Mouse (Mus musculus) cerebellum, postnatal 14 days (tissue): ENCODE measurements around the gene Nck1.
A peak's percentile ranks its signal among the peaks of the same experiment; 100 is the strongest.

ENCODE experiments used
- DNase-seq, 2 experiments: peaks; one replicate each; pipeline ENCODE4 v3.0.0; 2021; ENCODE audit warnings: mixed read lengths in 2 of 2

The Nck1 gene

DNA sequence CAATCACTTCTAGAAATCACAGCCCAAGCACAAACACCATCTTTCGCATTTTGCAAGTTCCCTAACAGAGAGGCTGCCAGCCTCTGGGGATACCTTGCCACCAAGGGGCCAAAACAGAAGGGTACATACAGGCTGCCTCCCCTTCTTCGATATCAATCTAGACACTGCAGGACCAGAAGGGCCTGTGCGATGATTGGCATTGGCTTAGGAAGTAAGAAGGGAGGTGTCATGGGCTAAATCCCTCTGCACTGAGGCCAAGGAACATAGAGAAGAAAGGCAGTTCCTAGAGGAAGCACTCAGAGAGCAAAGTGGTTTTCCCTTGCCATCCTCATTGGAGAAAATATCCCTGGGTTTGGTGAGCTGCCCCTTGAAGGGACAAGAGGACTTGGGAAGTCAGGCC lies 76.3 kb downstream of the Nck1 start:
- DNase-seq, result peak; percentile 40 to 59

DNA sequence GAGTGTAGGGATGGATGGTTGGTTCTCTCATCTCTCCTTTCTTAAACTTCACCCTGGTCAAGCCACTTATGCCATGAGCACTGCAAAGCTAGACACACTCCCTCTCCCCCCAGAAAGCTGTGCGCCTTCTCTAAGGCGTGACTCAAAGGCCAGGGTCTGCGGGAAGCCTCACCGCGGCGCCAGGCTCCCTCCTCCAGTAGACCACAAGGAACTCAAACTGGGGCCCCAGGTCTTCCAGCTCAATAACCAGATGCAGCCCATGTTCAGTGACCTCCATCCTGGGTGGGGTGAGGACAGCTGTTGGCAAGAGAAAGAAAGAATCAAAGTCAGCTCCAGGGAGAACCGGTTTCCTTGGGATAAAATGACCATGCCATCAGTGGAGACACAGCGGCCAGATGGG lies 77.8 kb downstream of the Nck1 start:
- DNase-seq, result peak; percentile 39 to 49

DNA sequence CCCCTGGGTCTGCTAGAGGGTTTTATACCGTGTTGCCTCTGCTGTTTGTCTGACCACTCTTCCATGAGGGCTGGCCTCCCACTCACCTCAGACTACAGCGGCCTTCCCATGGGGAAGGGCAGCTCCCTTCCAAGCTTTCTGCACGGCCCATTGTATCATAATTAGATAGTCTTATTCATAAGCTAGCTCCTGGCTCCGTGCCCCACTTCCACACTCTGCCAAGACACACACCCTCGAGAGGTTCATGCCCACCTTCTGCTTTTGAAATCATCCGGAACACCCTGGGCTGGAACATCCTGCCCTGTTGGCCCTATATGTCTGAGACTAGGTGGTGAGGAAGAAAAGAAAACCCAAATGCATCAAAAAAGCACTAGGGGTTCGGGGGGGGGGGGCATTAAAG lies 78.3 kb downstream of the Nck1 start:
- DNase-seq, result peak; percentile 93 to 94

DNA sequence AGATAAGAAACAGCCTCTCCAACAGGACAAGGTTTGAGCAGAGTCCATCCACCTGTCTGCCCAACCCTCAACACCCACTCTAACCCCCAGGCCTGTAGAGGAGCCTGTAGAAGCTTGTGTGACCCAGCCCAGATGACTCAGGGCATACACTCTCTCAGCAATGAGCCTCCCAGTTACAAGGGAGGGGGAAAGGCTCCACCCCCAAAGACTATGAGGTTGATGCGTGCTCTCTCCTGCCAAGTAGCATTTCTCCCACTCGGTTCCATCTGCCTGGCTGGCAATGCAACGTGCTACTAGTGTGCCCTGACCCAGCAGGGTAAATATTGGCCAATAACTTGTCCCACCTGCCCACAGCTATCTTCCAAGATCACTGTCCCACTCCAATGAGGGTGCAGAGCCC lies 79.2 kb downstream of the Nck1 start:
- peak; percentile 89 to 94 for DNase-seq

DNA sequence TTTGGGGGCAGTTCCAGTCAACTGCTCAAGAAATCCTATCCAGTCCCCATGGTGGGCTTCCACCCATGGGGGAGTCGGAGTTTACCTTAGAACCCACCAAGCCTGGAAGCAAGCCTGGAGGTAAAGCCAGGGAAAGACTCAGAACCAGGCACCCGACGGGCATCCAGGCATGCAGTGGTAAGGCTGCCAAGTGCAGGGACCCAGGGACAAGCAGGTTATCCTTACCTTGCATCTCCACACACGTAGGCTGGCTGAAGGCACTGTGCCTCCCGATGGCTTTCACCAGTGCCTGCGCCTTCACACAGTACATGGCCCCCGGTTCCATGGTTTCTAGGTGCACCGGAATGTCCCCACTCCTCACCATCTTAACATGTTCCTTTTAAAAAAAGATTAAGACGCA lies 79.9 kb downstream of the Nck1 start:
- DNase-seq, result peak; percentile 86 to 91

DNA sequence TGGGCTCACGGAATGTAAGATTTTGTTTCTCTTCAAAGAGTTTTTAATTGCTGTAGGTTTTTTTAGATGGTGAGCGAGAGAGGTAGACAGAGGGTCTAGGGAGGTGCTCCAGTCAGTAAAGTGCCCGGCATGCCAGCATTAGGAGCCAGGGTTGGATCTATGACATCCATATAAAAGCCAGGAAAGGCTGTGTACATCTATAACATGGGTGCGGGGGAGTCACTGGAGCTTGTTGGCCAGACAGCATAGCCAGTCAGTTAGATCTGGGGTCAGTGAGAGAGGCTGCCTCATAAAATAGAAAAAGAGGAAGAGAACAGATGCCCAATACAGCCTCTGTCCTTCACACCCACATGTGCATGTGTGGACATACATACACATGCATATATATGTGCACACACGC lies 80.6 kb downstream of the Nck1 start:
- DNase-seq, result peak in 1 of 2 experiments; percentile 50

DNA sequence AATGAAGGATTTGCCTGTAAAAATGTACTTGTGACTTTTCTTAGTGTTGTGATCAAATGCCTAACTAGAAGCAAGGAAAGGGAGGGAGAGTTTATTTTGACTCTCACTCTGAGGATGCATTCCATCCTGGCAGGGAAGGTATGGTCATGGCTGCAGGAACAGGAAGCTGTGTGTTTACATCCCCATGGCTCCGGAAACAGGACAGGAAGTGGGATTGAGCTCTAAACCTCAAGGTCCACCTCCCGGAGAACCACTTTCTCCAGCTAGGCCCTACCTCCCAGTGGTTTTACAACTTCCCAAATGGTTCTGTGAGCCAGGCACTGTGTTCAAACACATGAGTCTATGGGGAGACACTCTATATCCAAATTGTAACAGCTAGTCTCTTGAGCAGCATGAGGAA lies 82.2 kb downstream of the Nck1 start:
- no peak for DNase-seq

DNA sequence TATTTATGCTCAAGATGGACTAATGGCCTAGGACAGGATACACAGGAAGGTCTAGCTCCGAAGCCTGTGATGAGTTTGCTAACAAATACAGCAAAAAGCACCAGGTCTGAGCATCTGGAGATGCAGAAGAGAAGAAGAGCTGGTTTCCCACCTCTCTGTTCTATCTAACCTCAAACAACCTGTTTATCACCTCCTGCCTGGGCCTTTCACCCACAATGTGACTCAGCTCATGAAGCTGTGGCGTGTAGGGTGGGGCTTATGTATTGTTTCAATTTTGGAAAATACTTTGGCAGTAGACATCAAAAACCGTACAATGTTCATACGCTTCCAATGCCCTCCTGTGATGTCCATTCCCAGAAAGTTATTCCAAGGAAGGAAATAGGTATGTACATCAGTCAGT lies 83.8 kb downstream of the Nck1 start:
- DNase-seq, result no peak

DNA sequence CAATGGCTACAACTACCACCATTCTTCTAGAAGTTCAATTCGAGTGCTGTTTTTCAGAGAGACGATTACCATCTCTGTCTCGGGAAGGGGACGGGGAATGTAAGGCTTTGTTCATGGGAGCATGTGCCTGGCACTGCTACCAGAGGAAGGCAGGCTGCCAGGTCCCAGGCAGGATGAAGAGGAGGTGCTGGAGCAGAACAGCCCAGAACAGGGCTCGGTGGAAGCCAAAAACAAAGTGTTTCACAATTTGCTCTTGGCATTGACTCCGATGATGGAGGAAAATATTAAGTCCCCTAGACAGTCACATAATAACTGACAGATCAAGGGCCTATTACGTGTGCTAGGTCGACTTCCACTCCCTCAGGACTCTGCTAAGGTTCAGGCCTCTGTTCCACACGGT lies 84.3 kb downstream of the Nck1 start:
- DNase-seq, result peak; percentile 85 to 88

DNA sequence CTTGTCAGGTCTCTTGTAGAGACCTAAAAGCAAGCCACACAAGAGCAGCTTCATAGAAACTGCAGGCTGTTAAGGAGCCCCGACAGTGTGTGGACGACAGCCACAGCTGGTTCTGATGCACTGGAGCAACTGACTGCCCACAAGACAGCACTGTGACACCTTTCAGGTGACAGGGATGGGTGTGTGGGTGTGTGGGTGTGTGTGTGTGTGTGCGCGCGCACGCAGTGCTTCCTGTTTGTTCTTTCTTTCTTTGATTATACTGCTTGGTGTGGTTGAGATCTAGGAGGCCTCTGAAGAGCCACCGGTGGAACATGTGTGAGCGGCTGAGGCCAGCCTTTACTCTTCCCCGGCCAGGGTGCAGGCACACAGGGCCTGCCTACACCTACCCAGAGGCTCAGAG lies 85.7 kb downstream of the Nck1 start:
- no peak for DNase-seq

DNA sequence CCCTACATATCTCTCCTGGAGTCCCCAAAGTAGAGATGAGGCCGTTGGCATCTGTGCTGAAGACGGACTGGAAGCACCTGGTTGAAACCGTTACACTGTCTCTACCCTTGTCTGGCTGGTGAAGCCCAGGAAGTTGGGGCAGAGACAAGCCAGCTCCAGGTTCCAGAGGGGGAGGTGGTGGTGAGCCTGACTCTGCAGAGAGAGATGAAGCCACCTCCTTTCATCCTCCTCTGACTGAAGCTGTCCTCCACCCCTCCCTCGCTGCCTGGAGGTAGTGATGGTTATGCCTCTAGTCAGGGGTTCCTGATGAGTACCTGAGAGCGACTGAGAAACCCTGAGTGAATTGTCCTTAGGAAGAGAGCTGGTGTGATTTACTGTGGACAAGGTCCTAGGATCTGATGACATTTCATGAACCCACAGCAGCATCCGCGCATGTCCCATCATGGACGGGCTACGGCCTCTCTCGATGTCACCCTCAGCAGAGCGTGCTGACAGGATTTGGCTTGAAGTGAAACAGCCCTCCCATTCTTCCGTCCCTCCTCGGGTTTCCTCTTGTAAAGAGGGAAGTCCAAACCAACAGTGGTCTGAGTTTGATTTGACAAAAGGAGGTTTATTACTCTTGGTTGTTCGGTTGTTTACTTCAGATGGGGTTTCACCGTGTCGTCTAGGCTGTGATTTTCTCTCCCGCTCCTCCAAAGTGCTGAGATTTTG lies 87.8 kb downstream of the Nck1 start:
- no peak for DNase-seq

DNA sequence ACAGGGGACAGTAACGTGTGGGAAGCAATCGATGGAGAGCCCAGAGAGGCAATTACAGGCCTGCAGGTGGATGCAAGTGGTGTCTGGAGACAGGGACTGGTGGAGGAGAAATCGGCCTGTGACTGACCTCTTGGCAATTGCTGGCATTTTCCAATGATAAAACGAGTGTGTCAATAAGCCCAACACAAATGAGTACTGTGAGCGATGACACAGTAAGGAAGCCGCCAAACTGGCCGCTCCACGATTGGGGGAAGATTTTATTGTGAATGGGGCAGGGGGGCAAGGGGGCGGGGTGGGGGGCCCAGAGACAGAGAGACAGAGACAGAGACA lies 91.3 kb downstream of the Nck1 start:
- DNase-seq, result no peak

DNA sequence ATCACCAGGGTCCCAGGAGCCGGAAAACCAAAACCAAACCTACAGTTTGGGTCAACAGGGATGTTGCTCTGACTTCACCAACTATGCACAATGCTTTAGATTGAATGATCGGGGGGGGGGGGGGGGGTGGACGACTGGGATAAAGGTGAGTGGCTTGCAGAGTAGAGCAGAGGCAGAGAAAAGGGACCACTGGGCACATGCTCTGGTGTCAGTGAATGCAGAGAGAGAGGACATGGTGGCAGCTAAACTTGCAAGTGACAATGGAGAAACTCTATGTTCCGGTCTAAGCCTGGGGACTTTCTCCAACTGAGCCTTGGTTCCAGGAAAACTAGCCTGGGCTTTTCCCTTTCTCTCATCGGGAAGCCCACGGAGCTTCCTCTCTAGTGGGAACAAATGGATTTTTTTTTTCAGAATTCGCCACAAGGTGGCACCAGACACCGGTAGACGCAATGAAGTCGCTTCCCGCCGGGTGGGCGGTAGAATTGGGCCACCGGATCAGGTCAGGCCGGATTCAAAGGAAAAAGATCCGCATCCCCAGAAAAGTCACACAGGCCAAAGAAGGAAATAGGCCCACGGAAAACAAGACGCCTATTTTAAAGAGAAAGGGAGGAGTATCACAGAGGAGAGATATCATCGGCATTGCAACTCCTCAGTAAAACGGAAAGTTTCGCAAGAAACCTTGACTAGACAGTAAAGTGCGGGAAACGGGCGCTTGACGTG lies 91.8 kb downstream of the Nck1 start:
- DNase-seq, result peak; percentile 95 to 96

DNA sequence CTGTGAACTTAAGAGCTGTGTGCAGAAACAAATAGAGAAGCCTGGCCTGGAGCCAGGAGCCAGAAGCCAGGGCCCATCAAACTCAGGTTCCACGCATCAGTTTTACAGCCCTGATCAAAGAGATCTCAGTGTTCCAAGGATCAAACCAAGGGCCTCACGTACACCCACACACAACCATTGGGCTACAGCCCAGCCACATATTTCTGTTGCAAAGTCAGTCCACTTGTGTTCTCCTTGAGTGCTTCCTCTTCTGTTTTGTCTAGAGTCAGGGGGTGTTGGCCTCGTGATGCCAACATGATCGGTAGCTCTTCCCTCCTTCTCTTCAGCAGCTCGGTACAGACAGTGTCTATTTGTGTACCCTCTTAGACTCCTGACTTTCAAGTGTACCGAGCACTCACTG lies 93.5 kb downstream of the Nck1 start:
- no peak for DNase-seq

DNA sequence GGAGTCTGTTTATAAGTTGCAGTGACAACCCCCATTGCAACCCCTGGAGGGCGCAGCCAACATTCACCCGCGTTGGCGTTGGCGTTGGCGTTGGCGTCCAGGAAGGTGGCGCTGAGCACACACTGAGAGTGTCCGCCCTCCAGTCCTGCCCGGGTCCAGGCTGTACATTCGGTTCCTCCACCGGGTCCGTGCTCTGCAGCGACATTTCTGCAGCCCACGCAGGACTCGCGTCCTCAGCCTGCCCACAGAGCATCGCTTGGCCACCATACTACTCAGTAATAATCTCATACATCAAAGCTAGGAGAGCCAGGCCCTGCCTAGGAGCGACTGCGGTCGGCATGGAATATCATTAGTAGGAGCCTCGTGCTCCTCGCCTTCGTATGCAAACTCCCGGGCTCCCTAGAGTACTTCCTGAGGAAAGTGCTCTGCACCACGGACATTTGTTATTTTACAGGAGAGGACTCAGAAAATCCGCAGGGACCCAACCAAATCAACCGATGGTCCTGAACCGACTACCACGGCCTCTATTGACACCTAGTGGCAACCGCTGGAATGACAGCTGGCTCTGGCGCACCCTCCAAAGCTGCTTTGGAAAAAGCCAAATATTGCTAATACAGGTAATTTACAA lies 99.8 kb downstream of the Nck1 start:
- peak; percentile 92 to 96 for DNase-seq
